Mouse (Mus musculus): ENCODE measurements around the gene Strbp. TPM values are rescaled to one million over a fixed set of nuclear protein-coding genes. Genes with fewer than 3 reads are reported as not detected.
A peak's percentile ranks its signal among the peaks of the same experiment; 100 is the strongest.
"Not testable (repeated sequence)": the region's sequence is repeated elsewhere in the genome, so short reads cannot be mapped to it uniquely, and the experiment has no call there.

The Strbp gene
- total RNA-seq, 2 experiments from 2014 or later = 33.8 to 63.0 TPM

DNA sequence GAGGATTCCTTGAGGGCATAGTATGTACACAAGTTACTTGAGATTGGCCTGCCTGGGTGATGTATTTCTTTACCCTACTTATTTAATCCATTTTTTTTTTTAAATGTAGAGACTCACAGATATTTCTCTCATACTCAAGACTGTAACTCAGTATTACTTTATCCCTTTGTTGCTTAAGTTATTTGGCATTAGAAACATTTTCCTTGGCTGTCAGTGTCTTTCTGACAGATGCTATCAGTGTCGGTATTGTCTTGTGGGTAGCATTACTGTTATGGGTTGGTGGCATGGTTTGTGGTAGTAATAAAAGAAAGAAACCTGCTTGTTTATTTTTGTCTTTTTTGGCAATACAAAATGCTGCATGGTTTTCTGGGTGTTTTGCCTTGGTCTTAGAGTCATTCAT lies 172.9 kb downstream of the Strbp start:
- ATAC-seq (replicated peaks; ENCODE audit: poor library complexity, severe bottlenecking) = no peak

DNA sequence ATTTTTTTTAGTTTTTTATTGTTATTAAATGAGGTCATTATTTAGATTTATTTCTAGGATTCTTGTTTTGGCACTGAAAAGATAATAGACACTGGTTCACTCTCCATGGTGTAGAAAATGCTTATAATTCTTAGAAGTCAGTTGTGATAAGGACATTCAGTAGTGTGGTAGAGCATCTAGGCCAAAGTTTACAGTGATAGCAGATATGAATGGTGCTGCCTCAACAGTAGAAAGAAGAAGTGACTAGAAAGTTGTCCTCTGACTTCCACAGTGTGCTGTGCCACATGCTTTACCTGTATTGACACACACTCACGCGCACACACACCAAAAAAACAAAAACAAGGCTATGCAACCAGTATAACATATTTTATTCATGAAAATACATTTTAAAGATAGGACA lies 174.3 kb downstream of the Strbp start:
- ATAC-seq (replicated peaks; ENCODE audit: poor library complexity, severe bottlenecking) = no peak

- ATAC-seq (replicated peaks; ENCODE audit: poor library complexity, severe bottlenecking) = no peak
Observed at GRCm38 (mm10) chr2:37527587-37527986, 176.1 kb downstream of the Strbp start.

GRCm38 (mm10) chr2:37519286-37519640 lies 184.4 kb downstream of the Strbp start:
- ATAC-seq (replicated peaks; ENCODE audit: poor library complexity, severe bottlenecking) = no peak

- ATAC-seq (replicated peaks; ENCODE audit: poor library complexity, severe bottlenecking) = no peak
Observed at GRCm38 (mm10) chr2:37518561-37519285, 184.9 kb downstream of the Strbp start.

DNA sequence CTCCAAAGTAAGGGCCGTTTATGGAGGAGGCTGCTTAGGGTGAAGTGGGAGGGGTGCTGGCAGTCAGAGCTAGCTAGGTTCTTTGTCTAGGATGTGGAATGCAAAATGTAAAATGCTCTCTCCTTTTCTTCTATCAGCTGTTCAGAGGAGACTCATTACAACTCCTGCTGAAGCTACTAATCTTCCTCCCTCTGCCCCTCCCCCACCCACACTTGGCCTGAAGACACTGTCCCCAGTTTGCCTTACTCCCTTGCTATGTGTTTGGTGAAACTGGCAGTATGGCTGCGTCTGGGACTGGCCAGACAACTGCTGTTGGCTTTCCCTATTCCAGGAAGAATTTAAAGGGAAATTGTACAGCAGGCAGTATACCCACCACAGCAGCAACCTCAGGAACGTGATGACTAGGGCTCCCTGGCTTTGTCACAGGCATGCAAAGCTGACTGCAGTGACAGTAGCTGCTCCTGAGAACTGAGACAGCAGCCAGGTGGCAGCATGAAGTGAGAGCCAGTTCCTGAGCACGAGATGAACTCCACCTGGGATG lies 186.7 kb downstream of the Strbp start:
- no peak for ATAC-seq (replicated peaks; ENCODE audit: poor library complexity, severe bottlenecking)

DNA sequence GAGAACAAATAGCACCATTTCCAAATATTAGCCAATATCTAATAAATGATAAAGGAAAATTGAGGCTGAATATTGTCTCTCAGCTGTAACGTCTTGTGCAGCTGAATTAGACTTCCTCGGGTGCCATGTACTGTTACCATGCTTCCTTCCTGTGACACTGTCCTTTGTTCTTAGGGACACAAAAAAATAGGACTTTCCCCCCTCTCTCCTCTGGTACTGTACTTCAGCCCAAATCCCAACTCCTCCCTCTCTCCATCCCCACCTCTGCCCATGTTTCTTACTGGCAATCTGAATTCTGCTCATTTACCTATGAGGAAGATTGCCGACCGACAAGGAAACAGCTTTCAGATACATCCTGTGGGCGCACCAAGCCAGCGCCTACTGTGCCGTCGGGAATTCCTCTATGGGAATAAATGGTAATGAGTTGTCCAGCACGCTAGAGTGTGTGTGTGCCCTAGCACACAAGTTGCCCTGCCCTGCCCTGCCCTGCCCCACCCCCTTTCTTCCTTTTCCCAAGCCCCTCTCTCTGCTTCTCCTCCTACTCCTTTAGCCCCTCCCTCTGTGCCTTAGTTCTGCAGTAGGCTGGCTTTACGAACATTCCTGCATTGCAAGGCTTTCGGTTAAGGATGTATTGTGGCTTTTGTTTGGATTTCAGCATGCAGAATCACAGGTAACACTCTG lies 187.5 kb downstream of the Strbp start, which contains the start of gene Gpr21:
Gene Gpr21 (plus strand): TSS at position 303 of the 681 bp plus-strand sequence.
- ATAC-seq (replicated peaks; ENCODE audit: poor library complexity, severe bottlenecking) = no peak

- ATAC-seq (replicated peaks; ENCODE audit: poor library complexity, severe bottlenecking) = no peak
Observed at GRCm38 (mm10) chr2:37511134-37511901, 192.3 kb downstream of the Strbp start.

DNA sequence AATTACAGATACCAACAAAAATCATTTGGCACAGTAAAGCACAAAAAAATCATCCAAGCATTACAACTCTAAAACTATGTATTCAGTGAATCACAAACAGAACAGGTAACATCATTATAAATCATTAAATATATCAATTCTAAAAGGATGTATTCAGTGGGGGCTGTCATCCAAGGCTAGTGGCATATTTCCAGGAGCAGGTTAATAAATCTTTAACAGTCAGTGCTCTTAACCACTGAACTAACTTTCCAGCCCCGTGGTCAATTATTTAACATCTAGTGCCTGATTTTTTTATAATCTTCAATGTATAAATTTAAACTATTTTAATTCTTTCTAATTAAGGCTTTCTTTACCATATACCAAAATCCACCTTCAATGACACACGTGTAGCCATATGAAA lies 197.8 kb downstream of the Strbp start:
- not testable (repeated sequence) for ATAC-seq (replicated peaks; ENCODE audit: poor library complexity, severe bottlenecking)

GRCm38 (mm10) chr2:37497321-37497720 lies 206.3 kb downstream of the Strbp start:
- ATAC-seq (replicated peaks; ENCODE audit: poor library complexity, severe bottlenecking) = no peak

- no peak for ATAC-seq (replicated peaks; ENCODE audit: poor library complexity, severe bottlenecking)
Observed at GRCm38 (mm10) chr2:37488956-37489355, 214.7 kb downstream of the Strbp start.

GRCm38 (mm10) chr2:37486408-37486807 lies 217.3 kb downstream of the Strbp start:
- ATAC-seq (replicated peaks; ENCODE audit: poor library complexity, severe bottlenecking) = no peak

DNA sequence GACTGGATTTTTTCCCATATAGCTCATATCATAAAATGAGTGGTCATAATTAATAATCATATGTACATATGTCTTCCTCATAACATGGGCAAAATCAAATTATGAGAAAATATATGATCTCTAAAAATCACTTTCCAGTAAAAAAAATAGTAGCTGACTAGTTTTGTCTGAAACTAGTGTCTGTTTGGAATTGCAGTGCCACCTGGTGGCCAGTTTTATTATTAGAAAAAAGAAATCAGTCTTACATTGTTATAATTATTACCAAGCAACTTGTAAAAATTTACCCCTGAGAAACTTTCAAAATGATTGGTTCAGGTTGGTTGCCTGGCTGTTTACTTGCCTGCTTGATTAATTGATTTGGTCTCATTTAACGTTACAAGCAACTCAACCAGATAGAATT lies 218.3 kb downstream of the Strbp start:
- ATAC-seq (replicated peaks; ENCODE audit: poor library complexity, severe bottlenecking) = peak; percentile 50

DNA sequence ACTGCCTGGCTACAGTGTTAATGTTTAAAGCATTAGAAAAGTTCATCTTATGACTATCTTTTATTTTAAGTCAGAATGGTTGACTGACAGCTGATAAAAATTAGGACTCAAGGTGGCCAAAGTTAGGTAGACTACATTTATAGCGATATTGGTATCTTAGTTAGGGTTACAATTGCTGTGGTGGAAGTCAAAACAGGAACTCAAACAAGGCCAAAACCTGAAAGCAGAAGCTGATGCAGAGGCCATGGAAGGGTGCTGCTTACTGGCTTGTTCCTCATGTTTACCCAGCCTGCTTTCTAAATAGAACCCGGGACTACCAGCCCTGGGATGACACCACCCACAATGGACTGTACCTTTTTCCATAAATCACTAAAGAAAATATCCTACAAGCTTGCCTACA lies 219.5 kb downstream of the Strbp start:
- peak; percentile 42 for ATAC-seq (replicated peaks; ENCODE audit: poor library complexity, severe bottlenecking)

DNA sequence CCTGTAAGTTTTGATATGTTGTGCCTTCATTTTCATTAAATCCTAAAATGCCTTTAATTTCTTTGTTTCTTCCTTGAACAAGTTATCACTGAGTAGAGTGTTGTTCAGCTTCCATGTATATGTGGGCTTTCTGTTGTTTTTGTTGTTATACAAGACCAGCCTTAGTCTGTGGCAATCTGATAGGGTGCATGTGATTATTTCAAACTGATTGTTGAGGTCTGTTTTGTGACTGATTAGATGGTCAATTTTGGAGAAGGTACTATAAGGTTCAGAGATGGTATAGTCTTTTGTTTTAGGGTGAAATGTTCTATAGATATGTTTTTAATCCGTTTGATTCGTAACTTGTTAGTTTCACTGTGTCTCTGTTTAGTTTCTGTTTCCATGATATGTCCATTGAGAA lies 223.6 kb downstream of the Strbp start:
- no peak for ATAC-seq (replicated peaks; ENCODE audit: poor library complexity, severe bottlenecking)

GRCm38 (mm10) chr2:37479559-37479958 lies 224.1 kb downstream of the Strbp start:
- no peak for ATAC-seq (replicated peaks; ENCODE audit: poor library complexity, severe bottlenecking)

GRCm38 (mm10) chr2:37466266-37466665 lies 237.4 kb downstream of the Strbp start:
- no peak for ATAC-seq (replicated peaks; ENCODE audit: poor library complexity, severe bottlenecking)

GRCm38 (mm10) chr2:37460707-37461106 lies 243.0 kb downstream of the Strbp start:
- no peak for ATAC-seq (replicated peaks; ENCODE audit: poor library complexity, severe bottlenecking)

DNA sequence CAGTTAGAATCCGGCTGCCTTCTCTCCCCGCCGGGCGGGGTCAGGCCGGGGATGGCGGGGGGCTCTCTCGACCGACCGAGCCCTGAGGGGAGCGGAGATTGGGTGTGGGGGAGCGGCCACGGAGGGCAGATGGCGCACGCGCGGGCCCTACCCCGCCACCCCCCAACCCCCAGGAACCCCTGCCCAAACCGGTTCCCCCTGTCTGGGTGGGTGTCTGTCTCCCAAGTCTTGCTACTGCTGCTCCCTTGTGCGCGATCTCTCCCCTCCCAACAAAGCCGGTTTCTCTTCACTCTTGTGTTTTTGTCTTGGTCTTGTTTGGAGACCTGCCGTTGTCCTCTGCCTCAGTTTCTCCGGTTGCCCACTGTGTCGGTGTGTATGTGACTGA lies 251.3 kb downstream of the Strbp start:
- no peak for ATAC-seq (replicated peaks; ENCODE audit: poor library complexity, severe bottlenecking)

- peak; percentile 99 for ATAC-seq (replicated peaks; ENCODE audit: poor library complexity, severe bottlenecking)
Observed at GRCm38 (mm10) chr2:37451667-37452375, 251.8 kb downstream of the Strbp start.
